Mouse (Mus musculus): ENCODE measurements around the gene Ip6k3. TPM values are rescaled to one million over a fixed set of nuclear protein-coding genes. Genes with fewer than 3 reads are reported as not detected.

Gene Ip6k3
- polyA plus RNA-seq, 1 experiment from 2014 or later, result 0.35 TPM

DNA sequence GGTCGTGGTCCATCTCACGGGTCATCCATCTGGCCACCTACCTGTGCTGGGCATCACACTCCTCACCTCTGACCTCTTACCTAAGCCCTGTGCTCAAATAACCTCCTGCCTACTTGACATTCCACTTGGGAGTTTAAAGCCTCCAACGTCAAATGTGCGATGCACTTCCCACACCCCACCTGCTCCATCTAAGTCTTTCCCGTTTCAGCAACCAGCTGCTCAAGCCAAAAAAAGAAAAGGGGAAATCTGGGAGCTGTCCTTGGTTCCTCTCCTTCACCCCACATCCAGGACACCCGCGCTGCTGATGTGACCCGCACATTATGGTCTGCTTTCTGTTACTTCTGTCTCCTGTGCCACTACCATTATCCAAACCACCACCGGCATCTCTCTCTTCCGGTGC lies 35.4 kb downstream of the Ip6k3 start:
- 87% methylated on average over 10 of the region's 10 CpGs for WGBS
- H3K4me1 ChIP-seq (replicated peaks), result peaks cover 20% of the 10 kb centered on the region
- no peaks in the 10 kb centered on the region for H3K27me3 ChIP-seq
- no peak overlapping the region for H3K9ac ChIP-seq
- H3K36me3 ChIP-seq, result no peaks in the 10 kb centered on the region
- H3K4me3 ChIP-seq, result no peak overlapping the region
- H3K27ac ChIP-seq, result no peak overlapping the region
- no peaks in the 10 kb centered on the region for H3K9me3 ChIP-seq (replicated peaks)
- no peak for ATAC-seq (replicated peaks; ENCODE audit: insufficient number of reproducible peaks, insufficient read depth, low FRiP score, low read depth)
- H3K4me2 ChIP-seq, result no peak overlapping the region

- 80% methylated on average over 10 of the region's 10 CpGs for WGBS
- ATAC-seq (replicated peaks; ENCODE audit: insufficient number of reproducible peaks, insufficient read depth, low FRiP score, low read depth), result no peak
- Histone ChIP-seq H3K9ac (no peak overlapping the region), H3K27ac (no peak overlapping the region), H3K27me3 (no peaks in the 10 kb centered on the region), H3K4me1 (replicated peaks) (peaks cover 20% of the 10 kb centered on the region), H3K4me2 (no peak overlapping the region), H3K36me3 (no peaks in the 10 kb centered on the region), H3K4me3 (no peak overlapping the region), H3K9me3 (replicated peaks) (no peaks in the 10 kb centered on the region)
These were observed 36.3 kb downstream of the Ip6k3 start for GRCm38 (mm10) chr17:27131240-27131665.

- H3K4me3 ChIP-seq, result no peak overlapping the region
- 60% methylated on average over 9 of the region's 9 CpGs for WGBS
These were observed 37.3 kb downstream of the Ip6k3 start for GRCm38 (mm10) chr17:27130246-27130645.

GRCm38 (mm10) chr17:27129819-27130218 lies 37.8 kb downstream of the Ip6k3 start:
- Histone ChIP-seq H3K4me1 (replicated peaks) (peaks cover 22% of the 10 kb centered on the region), H3K4me2 (no peak overlapping the region)
- 81% methylated on average over 7 of the region's 7 CpGs for WGBS

More at GRCm38 (mm10) chr17:27130246-27130645, 37.3 kb downstream of the Ip6k3 start:
- no peak for ATAC-seq (replicated peaks; ENCODE audit: insufficient number of reproducible peaks, insufficient read depth, low FRiP score, low read depth)
- Histone ChIP-seq H3K36me3 (no peaks in the 10 kb centered on the region; the same call in 1 of the 2 replicates), H3K4me1 (replicated peaks) (peaks cover 20% of the 10 kb centered on the region), H3K9ac (no peak overlapping the region), H3K4me2 (no peak overlapping the region), H3K27ac (no peak overlapping the region), H3K27me3 (no peaks in the 10 kb centered on the region), H3K9me3 (replicated peaks) (no peaks in the 10 kb centered on the region)

GRCm38 (mm10) chr17:27129291-27129690 lies 38.3 kb downstream of the Ip6k3 start:
- WGBS, result 77% methylated on average over 13 of the region's 13 CpGs
- no peak for ATAC-seq (replicated peaks; ENCODE audit: insufficient number of reproducible peaks, insufficient read depth, low FRiP score, low read depth)
- Histone ChIP-seq H3K4me1 (replicated peaks) (peaks cover 22% of the 10 kb centered on the region), H3K27me3 (no peaks in the 10 kb centered on the region), H3K36me3 (no peaks in the 10 kb centered on the region; the same call in 1 of the 2 replicates), H3K9me3 (replicated peaks) (no peaks in the 10 kb centered on the region), H3K4me3 (no peak overlapping the region), H3K4me2 (no peak overlapping the region), H3K27ac (no peak overlapping the region), H3K9ac (no peak overlapping the region)

More at GRCm38 (mm10) chr17:27129819-27130218, 37.8 kb downstream of the Ip6k3 start:
- H3K27ac ChIP-seq, result no peak overlapping the region
- H3K36me3 ChIP-seq, result no peaks in the 10 kb centered on the region; the same call in 1 of the 2 replicates
- no peaks in the 10 kb centered on the region for H3K27me3 ChIP-seq
- no peak overlapping the region for H3K4me3 ChIP-seq
- no peak for ATAC-seq (replicated peaks; ENCODE audit: insufficient number of reproducible peaks, insufficient read depth, low FRiP score, low read depth)
- no peak overlapping the region for H3K9ac ChIP-seq
- no peaks in the 10 kb centered on the region for H3K9me3 ChIP-seq (replicated peaks)

GRCm38 (mm10) chr17:27128189-27128588 lies 39.4 kb downstream of the Ip6k3 start:
- Histone ChIP-seq H3K4me3 (no peak overlapping the region), H3K4me1 (replicated peaks) (peaks cover 19% of the 10 kb centered on the region), H3K9me3 (replicated peaks) (no peaks in the 10 kb centered on the region), H3K27ac (no peak overlapping the region), H3K27me3 (no peaks in the 10 kb centered on the region), H3K36me3 (peaks cover 9% of the 10 kb centered on the region), H3K9ac (no peak overlapping the region), H3K4me2 (no peak overlapping the region)
- 82% methylated on average over 5 of the region's 5 CpGs for WGBS
- no peak for ATAC-seq (replicated peaks; ENCODE audit: insufficient number of reproducible peaks, insufficient read depth, low FRiP score, low read depth)

- ATAC-seq (replicated peaks; ENCODE audit: insufficient number of reproducible peaks, insufficient read depth, low FRiP score, low read depth), result no peak
- Histone ChIP-seq H3K4me3 (no peak overlapping the region), H3K27me3 (no peaks in the 10 kb centered on the region), H3K36me3 (peaks cover 19% of the 10 kb centered on the region), H3K4me1 (replicated peaks) (peaks cover 12% of the 10 kb centered on the region; the same call in 1 of the 2 replicates), H3K9ac (no peak overlapping the region), H3K4me2 (no peak overlapping the region), H3K9me3 (replicated peaks) (no peaks in the 10 kb centered on the region), H3K27ac (no peak overlapping the region)
- WGBS, result 85% methylated on average over 10 of the region's 10 CpGs
These were observed 40.6 kb downstream of the Ip6k3 start for GRCm38 (mm10) chr17:27126974-27127373.

DNA sequence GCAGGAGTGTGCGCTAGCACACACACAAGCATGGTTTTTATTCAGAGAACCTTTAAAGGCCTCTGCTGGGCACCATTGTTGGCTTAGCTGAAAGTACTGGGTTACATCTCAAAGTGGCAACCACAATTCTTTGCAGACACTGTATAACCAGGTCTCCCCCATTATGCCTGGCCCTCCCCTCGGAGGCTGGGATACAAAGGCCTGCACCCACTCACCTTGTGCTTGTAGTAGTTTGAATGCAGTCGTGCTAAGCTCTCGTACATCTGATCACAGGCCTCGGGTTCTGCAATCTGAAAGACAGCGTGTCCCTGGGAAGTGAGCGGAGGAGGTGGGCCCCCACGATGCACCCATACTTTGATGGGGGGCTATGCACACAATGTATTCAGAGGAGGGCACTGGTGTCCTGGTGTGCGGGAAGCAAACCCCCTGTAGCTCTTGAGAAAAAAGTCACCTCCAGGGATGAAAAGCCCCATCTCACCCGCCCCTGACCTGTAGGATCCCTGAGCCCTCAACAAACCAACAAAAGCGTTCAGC lies 41.9 kb downstream of the Ip6k3 start:
- no peak overlapping the region for H3K9ac ChIP-seq
- no peaks in the 10 kb centered on the region for H3K9me3 ChIP-seq (replicated peaks)
- peaks cover 22% of the 10 kb centered on the region for H3K36me3 ChIP-seq
- H3K27ac ChIP-seq, result no peak overlapping the region
- no peak for ATAC-seq (replicated peaks; ENCODE audit: insufficient number of reproducible peaks, insufficient read depth, low FRiP score, low read depth)
- no peak overlapping the region for H3K4me3 ChIP-seq
- no peak overlapping the region for H3K4me2 ChIP-seq
- WGBS, result 85% methylated on average over 11 of the region's 11 CpGs
- H3K27me3 ChIP-seq, result no peaks in the 10 kb centered on the region
- H3K4me1 ChIP-seq (replicated peaks), result peaks cover 17% of the 10 kb centered on the region

DNA sequence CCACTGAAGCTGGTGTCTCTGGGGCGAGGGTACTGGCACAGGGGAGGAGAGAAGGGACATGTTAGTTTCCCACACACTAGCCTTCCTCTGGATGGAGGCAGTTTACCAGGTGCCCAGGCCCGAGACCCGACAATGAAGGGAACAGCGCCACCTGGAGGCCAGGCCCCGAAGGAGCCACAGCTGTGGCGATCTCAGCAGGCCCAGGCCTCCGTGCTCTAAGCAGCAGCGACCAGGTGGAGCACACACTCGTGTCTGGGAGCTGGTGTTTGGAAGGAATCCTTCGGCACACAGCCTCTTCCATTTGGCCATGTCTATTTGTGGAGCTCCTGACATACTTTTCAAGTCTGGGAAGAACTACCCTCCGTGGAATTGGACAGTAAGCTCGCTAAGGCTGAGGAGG lies 42.4 kb downstream of the Ip6k3 start:
- ATAC-seq (replicated peaks; ENCODE audit: insufficient number of reproducible peaks, insufficient read depth, low FRiP score, low read depth), result no peak
- H3K36me3 ChIP-seq, result peaks cover 22% of the 10 kb centered on the region
- WGBS, result 39% methylated on average over 12 of the region's 12 CpGs
- no peak overlapping the region for H3K9ac ChIP-seq
- no peak overlapping the region for H3K27ac ChIP-seq
- no peaks in the 10 kb centered on the region for H3K9me3 ChIP-seq (replicated peaks)
- H3K4me3 ChIP-seq, result no peak overlapping the region
- peaks cover 21% of the 10 kb centered on the region for H3K4me1 ChIP-seq (replicated peaks)
- H3K4me2 ChIP-seq, result no peak overlapping the region
- H3K27me3 ChIP-seq, result no peaks in the 10 kb centered on the region

DNA sequence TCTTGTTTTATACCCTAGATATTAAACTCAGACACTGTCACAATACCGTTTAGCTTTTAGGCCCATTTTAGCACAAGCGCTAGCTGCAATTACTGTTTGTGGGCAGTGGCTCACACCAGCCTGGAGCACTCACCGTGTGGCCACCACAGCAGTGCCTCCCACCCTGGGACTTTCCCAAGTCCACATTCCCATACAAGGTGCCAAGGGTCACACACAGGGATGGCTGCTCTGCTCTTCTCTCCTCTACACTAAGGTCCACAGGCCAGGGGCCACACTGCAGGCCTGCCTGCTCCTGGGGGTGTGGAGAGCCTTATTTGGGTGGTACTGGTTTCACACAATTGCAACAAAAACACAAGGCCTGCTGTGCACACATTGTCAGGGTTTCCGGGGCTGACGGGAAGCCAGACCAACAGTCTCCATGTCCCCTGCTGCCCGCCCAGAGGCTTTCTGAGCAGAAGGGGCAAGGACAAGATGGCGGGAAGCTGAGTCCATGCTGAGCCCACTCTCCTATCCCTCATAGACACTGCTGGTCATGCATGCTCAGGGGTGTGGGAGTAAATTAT lies 43.7 kb downstream of the Ip6k3 start:
- Histone ChIP-seq H3K4me2 (no peak overlapping the region), H3K4me3 (no peak overlapping the region), H3K36me3 (peaks cover 22% of the 10 kb centered on the region), H3K27ac (no peak overlapping the region), H3K4me1 (replicated peaks) (peaks cover 15% of the 10 kb centered on the region), H3K9ac (no peak overlapping the region), H3K27me3 (peaks cover 3% of the 10 kb centered on the region; the same call in 1 of the 2 replicates), H3K9me3 (replicated peaks) (no peaks in the 10 kb centered on the region)
- 86% methylated on average over 7 of the region's 7 CpGs for WGBS
- ATAC-seq (replicated peaks; ENCODE audit: insufficient number of reproducible peaks, insufficient read depth, low FRiP score, low read depth), result no peak

- H3K27me3 ChIP-seq, result peaks cover 3% of the 10 kb centered on the region; the same call in 1 of the 2 replicates
- H3K27ac ChIP-seq, result no peak overlapping the region
- peaks cover 15% of the 10 kb centered on the region for H3K4me1 ChIP-seq (replicated peaks)
- ATAC-seq (replicated peaks; ENCODE audit: insufficient number of reproducible peaks, insufficient read depth, low FRiP score, low read depth), result no peak
- H3K9ac ChIP-seq, result no peak overlapping the region
- H3K36me3 ChIP-seq, result peaks cover 22% of the 10 kb centered on the region
- no peaks in the 10 kb centered on the region for H3K9me3 ChIP-seq (replicated peaks)
- H3K4me3 ChIP-seq, result no peak overlapping the region
- no peak overlapping the region for H3K4me2 ChIP-seq
- WGBS, result 65% methylated on average over 2 of the region's 2 CpGs
These were observed 44.5 kb downstream of the Ip6k3 start for GRCm38 (mm10) chr17:27123103-27123502.

DNA sequence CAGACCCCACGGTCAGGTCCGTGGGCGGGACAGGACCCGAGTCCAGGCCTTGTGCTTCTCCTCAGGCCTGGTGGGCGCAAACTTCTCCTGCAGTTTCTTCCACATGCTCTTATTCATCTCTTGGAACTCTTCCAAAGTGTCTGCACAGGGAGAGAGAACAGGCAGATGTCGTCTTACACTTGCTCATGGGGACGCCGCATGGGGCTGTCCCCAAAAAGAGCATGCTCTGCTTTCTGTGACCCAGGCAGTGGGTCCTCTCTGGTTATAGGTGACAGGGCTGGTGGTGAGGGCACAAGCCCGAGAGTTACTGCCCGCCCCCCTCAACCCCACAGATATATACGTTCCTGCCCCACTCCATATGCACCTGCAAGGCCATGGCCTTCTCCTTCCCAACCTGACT lies 44.9 kb downstream of the Ip6k3 start:
- H3K9me3 ChIP-seq (replicated peaks), result no peaks in the 10 kb centered on the region
- H3K4me3 ChIP-seq, result no peak overlapping the region
- no peak overlapping the region for H3K27ac ChIP-seq
- H3K4me1 ChIP-seq (replicated peaks), result peaks cover 15% of the 10 kb centered on the region
- no peak for ATAC-seq (replicated peaks; ENCODE audit: insufficient number of reproducible peaks, insufficient read depth, low FRiP score, low read depth)
- H3K9ac ChIP-seq, result no peak overlapping the region
- peaks cover 3% of the 10 kb centered on the region; the same call in 1 of the 2 replicates for H3K27me3 ChIP-seq
- H3K36me3 ChIP-seq, result peaks cover 22% of the 10 kb centered on the region
- H3K4me2 ChIP-seq, result no peak overlapping the region
- WGBS, result 74% methylated on average over 11 of the region's 11 CpGs

All from heart, embryonic 15.5 days (tissue).